Mouse (Mus musculus): ENCODE measurements around the gene Casz1.

Casz1 gene

DNA sequence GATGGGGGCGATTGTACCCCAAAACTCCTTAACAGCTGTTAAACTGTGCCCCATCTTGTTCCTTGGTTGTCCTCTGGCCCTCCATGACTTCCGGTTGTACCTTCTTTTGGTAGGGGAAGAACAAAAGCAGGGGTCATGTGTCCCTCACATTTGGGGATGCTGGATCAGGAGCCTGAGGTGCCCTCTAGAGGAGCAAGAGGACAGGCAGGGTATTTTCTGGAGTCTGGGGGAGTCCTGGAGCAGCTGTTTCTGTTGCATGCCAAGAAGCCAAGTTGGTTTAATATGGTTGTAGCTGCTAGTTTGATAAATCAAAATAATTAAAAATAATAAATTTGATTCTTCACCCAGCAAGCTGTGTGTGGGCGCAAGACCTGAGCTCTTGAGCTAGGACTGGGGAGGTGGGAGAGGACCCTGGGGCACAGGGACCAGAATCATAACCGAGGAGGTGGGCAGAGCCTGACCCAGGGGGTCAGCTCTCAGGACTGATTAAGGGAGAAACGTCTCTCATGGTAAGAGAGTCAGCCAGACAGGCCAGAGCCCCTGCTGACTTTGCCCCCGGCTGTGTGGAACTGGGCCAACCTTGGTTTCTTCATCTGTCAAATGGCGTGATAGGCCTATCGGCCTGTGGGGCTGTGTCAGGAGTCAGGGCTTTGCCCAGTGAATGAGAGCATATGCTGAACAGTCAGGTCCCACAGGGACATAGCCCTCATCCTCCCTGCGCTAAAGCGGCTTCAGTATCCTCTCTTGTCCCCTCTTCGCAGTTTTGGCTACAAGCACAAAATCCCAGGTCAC lies 74.2 kb downstream of the Casz1 start:
- no peak for DNase-seq (ENCODE audit: low read depth, low spot score)

DNA sequence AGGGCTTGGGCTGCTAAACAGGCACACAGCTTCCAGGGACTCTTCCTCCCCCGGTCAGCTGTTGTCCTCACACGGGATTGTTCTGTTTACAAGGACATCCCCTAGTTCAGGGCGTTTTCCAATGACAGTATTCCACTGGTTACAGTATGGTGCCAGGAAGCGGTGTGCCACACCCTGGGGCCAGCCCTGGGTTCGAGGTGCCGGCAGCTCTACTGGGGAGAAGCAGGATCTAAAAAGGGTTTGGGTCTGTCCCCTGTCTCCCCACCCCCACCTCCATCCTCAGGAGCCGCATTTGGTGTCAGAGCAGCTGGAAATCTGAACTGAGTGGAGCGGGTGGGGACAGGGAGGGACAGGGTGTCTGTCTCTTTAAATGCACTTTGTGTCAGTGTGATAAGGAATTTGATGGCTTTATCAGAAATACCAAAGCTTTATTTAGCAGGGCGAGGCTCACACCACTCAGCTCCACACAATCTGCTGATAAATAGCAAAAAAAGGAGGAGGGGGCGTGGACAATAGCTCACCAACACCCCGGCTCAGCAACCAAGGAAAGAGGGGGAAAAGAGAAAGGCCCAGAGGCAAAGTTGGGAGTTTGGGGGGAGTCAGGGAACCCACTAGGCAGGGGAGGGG lies 74.9 kb downstream of the Casz1 start:
- no peak for DNase-seq (ENCODE audit: low read depth, low spot score)

DNA sequence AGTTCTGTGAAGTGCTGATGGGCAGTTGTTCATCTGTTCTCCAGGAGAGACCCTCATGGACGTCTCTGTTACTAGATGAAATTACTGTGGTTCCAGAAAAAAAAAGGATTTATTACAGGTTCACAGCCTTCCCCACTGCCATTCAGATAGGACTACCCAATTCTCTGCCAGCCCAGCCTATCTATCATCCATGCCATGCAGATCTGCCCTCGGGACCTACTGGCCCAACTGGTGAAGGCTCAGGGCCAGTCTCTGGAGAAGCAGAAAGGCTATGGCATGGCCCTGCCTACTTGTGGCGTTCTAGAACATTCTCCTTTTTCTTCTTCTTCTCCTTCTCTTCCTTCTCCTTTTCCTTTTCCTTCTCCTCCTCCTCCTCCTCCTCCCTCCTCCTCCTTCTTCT lies 75.4 kb downstream of the Casz1 start:
- no peak for DNase-seq (ENCODE audit: low read depth, low spot score)

DNA sequence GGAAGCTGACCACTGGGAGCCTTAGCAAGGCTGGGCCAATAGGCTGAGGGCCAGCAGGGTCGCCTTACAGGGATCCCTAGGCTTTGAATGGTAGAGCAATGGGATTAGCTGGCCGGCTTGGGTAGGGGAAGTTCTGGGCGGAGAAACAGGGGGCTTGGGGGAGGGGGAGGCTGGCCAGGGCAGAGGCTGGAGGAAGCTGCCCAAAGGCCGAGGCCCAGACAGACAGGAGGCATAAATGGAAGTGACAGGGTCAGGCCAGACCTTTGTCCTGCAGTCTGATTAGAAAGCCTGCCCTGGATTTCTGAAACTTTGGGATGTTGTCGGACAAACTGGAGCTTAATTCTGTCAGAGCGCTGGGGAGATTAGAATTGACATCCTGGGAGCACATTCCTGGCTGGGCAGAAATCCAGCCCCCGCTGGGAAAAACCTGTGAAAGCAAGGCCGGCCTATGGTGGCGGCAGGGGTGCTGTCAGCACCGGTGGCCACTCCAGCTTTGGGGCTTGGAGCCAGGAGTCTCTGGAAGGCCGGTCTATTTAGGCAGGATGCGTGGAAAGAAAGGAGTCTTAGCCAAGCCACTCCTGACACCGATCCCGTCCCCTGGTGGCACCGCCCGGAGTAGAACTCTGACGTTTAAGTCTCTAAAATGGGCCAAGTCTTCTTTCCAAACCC lies 76.9 kb downstream of the Casz1 start:
- DNase-seq (ENCODE audit: low read depth, low spot score): no peak

DNA sequence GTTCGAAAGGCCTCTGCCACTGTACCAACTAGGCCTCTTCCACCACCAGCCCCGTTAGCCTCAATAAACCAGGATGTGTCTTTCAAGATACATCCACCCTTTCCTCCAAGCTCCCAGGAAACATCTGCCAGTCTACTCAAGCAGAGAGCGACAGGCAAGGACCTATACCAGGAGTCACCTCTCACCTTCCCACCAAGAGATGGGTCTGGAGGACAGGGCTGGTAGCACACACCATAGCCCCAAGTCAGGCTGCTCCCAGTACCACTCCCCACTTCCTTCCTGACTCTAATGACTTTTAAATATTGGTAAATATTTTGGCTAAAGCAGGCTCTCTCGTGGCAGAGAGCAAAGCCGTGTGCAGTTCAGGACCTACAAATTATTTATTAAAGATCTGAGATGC lies 77.6 kb downstream of the Casz1 start:
- no peak for DNase-seq (ENCODE audit: low read depth, low spot score)

DNA sequence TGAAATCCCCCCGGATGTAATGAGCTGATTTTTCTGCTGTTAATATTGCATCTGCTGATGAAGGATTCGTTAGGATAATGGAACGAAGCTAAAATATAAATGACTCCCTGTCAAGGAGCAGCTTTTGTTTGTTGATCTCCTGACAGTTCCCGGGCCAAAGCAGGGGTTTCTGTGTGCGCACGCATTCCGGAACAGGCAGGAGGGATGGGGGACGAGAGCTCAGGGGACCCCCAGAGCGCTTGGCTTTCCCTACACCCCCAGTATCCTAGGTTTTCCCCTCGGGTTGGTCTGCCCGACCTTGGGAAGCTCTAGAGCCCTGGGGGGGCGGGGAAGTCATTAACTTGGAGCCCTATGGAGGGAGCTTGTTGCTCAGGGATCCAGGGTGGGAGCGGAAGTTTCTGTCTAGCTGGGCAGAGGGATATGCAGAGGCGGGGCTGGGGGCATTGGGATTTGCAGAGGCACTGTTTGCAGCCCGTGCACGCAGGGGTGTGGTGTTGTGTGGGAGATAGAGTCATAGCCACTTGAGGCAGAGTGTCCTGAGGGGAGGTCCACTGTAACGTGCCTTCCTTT lies 78.2 kb downstream of the Casz1 start:
- DNase-seq (ENCODE audit: low read depth, low spot score): no peak

DNA sequence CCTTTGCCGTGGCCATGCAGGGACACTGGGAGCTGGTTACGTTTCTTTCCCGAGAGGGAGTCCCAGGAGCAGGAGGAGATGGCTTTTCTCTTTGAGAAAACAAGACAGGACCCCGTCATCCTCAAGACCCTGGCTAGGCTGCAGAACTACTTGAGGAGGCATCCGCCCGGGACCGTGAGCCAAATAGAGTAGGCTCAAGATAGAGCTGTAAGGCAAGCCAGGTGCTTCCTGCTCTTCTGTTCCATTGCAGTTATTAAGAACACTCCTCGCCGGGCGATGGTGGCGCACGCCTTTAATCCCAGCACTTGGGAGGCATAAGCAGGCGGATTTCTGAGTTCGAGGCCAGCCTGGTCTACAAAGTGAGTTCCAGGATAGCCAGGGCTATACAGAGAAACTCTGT lies 80.4 kb downstream of the Casz1 start:
- DNase-seq (ENCODE audit: low read depth, low spot score): no peak

DNA sequence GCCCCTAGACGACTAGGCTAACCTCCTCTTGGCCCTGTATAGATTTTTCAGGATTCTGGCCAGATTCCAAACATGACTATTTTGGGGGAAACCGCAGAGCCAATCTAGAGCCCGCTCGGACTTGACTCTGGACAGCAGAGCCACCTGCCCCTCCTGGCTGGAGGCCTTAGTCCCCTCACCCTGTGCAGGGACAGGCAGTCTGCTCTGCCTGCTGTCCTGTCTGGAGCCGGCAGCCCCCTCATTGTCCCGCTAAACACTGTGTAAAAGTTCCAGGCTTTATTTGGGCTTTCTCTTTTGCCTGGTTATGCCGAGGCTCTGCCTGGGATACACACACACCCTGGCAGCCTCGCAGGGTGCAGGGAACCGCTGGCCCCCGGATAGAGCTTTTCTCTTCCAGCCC lies 81.2 kb downstream of the Casz1 start:
- DNase-seq (ENCODE audit: low read depth, low spot score): peak; percentile 35

DNA sequence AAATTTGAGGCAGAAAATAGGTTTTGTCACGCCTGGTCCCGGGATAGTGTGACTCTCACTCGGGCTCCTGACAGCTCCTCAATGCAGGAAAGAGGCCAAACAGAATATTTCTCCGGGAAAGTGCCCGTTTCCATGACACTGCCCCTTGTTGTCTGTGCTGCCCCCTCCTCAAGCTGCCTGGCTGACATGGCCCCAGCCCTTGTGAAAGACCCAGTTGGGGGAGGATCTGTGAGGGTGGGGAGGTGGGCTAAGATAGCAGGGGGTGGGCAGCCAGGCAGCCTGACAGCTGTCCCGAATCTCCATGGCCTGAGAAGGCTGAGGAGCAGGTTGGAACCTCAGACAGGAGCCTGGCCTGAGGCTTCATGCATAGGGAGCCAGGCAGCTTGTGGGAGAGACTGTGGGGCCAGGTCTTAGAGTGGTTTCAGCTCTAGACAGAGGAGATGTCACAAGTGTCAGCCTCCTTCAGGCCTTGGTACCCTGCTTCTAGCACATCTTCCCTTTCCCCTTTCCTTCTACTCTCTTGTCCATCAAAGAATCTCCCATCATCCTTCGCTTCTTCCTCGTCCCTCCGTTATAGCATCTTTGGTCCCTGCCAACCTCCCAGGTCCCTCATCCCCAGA lies 81.8 kb downstream of the Casz1 start:
- DNase-seq (ENCODE audit: low read depth, low spot score): no peak

DNA sequence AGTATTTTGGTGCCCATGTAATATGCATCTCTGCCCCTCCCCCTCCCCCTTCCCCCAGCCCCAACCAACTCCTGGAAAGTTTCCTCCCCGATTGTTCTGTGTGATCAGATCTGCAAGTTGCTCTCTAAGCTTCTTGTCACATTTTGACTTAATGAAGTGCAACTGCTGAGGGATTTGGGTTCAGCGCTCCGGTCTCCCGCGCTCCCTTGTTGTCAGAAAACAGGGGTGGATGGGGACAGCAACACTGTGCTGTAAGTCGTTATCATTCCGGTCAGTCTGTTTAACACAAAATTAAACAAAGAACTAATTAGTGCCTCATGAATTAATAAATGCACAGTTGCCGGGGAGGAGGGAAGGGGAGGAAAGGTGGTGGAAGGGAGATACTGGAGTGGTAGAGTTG lies 84.0 kb downstream of the Casz1 start:
- no peak for DNase-seq (ENCODE audit: low read depth, low spot score)

DNA sequence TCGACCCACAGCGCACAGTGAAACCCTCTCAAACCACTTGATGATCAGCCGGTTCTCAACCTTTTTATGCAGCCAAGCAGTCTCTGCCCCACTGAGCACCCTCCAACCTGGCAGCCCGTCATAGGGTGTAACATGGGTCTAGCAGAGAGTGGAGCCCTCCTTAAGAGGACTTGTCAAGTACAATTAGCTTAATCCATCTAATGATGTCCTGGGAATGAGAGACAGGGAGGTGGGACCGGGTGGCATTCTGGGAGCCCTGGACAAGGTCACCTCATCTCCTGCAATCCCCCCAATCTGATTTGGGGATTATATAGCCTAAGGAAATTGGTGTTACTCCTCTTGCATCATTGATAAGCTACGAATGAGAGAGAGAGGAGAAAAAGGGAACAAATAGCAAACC lies 84.8 kb downstream of the Casz1 start:
- DNase-seq (ENCODE audit: low read depth, low spot score): no peak

DNA sequence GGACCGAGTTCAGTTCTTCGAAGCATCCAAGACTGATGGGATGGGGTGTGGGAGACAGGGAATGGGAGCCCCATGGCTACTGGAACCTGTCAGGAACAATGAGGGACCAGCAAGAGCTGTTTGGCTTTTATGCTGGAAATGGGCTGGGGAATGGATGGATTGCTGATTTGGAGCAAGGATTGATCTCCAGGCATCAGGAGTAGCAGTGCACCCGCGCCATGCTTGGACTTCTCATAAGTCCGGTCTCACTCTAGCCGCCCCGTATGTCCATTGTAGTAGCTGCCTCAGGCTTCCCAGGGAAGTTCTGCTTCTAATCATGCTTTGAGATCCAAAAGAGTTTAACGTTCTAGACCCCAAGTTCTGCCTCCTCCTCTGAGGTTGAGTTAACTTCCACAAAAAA lies 86.2 kb downstream of the Casz1 start:
- DNase-seq (ENCODE audit: low read depth, low spot score): no peak

DNA sequence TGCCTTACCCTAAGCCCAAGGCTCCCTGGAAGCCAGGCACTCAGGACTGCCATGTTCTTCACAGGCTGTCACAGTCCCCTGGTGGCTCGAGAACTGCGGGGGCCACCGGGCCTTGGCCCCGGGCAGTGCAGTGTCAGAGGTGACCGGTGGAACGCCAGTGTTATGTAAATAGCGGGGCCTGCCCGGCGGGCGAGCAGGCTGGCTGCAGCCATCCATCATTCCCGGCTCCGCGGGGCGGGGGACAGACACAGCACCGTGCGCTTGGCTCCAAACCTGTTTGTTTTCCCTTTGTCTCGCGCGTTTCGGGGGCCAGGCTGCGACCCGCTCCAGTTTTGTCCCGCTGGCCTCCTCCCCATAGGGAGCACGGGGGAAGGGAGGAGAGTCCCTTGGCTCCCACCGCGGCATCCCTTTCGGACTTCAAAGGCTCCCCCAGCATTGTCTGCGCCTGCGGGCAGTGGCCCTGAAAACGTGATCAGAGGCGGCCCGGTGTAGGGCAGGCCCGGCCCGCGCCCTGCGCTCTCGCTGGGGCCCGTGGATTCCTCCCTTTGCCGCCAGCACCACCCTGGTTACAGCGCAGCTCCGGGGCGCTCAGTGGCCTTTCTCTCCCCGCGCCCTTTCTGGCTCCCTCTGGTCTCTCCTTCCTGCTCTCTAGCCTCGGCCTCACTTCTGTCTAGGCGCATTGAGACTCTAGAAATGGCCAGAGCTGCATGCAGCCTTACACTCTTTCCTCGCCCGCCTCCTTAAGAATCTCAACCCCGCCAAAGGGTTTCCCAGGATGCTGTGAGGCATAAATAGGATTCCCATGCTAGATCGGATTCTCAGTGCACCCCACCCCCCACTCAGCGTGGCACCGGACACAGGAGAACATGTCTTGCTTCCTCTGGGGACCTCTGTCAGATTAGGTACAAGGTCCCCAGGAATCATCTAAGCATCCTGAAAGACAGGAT lies 86.9 kb downstream of the Casz1 start:
- DNase-seq (ENCODE audit: low read depth, low spot score): no peak

DNA sequence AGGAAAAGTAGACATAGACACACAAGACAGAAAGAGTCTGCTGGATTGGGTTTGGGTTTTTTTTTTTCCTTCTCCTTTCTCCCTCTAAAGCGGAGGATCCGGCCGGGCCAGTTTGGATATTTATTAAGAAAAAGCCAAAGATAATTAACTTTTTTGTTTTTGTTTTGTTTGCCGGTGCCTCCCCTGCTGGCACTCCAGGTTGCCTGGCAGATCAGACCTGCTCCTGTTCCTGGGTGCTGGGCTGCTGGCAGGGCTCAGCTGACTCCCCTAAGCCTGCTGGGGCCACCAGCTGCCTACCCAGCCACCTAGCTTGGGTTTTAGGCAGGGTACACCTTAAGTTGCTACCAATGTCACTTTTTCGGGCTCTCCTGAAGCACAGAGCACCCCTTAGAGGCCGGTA lies 91.9 kb downstream of the Casz1 start:
- no peak for DNase-seq (ENCODE audit: low read depth, low spot score)

DNA sequence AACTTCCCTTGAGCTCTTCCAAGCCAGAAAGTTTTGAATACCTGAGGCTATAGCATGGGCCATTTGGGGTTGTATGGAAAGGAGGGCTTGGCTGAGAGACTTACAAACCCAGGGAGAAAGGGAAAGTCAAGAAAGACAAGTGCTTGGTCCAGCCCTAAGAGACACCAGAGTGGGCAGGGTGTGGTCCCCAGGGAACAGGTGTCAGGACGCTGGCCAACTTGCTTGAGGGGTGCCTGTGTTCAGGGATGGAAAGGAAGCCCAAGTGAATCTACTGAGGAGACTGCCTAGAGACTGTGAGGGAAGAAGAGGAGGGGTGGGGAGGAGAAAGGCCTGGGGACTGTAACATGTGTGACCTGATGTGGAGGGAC lies 95.7 kb downstream of the Casz1 start:
- no peak for DNase-seq (ENCODE audit: low read depth, low spot score)

DNA sequence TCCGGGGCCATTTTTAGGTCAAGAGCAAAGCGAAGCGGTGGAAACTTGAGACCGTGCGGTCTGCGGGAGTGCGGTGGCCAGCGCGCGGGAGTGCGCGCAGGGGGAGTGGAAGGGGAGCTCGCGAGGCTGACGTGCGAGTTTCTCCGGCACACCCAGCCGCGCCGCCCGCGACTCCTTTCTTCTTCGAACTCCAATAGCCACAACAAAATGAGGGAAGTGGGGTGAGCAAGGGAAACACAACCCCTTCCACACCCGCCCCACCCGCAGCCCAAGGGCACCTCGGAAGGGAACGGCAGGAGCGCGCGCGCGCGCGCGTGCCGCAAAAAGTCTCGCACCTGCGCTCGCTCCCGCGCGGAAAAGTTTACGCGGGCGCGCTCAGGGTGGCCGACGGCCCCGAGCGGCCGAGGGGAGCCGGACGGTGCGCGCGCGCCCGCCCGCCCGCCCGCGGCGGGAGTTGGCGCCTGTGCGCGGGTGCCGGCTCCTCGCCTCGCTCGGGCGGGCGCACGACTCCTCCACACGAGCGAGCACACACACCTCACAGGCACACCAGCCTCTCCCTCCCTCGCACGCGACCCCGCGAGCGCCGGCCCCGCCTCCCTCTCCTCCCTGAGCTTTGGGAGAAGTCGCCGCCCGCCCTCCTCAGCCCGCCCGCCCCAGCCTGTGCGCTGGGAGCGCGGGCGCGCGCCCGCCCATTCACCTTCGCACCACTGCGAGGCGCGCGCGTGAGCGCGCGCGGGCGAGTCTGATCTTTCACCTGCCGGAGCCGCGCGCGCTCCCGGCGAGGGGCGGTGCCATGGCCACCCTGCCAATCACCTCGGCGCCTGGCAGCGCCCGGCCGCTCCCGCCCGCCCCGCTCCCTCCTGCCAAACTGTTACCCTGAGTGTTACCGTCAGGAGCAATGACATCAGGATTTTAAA lies 96.3 kb downstream of the Casz1 start:
- DNase-seq (ENCODE audit: low read depth, low spot score): no peak

DNA sequence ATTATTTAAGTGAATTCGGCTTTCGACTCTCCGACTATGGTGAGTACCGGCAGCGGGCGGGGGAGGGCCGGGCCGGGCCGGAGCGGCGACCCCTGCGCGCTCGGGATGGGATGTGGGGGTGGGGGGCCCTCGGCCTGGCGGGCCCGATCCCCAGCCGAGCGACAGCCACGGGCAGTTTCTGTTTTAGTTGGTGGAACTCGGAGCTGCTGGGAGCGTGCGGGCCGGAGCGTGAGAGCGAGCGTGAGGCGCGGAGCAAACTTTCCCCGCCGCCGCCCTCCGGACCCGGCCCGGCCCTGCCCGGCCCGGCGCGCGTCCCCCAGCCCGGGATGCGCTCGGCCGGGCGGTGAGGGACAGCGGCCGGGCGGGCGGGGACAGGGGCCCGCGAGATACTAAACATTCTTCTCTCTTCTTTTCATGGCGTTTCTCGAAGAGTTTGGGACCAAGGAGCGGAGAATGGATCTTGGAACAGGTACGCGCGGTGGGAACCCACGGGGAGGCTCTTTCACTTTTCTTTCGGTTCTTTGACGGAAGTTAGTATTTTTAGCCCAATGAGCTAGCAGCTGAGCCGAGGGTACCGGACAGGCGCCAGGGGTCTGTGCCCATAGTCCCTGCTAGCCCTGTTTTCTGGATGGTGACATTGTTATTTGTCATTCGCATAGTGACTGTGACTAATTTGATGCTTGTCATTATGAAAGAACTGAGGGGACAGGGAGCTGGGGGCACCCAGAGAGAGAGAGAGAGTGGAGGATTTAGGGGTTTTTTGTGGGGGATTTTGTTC lies 97.2 kb downstream of the Casz1 start:
- no peak for DNase-seq (ENCODE audit: low read depth, low spot score)

DNA sequence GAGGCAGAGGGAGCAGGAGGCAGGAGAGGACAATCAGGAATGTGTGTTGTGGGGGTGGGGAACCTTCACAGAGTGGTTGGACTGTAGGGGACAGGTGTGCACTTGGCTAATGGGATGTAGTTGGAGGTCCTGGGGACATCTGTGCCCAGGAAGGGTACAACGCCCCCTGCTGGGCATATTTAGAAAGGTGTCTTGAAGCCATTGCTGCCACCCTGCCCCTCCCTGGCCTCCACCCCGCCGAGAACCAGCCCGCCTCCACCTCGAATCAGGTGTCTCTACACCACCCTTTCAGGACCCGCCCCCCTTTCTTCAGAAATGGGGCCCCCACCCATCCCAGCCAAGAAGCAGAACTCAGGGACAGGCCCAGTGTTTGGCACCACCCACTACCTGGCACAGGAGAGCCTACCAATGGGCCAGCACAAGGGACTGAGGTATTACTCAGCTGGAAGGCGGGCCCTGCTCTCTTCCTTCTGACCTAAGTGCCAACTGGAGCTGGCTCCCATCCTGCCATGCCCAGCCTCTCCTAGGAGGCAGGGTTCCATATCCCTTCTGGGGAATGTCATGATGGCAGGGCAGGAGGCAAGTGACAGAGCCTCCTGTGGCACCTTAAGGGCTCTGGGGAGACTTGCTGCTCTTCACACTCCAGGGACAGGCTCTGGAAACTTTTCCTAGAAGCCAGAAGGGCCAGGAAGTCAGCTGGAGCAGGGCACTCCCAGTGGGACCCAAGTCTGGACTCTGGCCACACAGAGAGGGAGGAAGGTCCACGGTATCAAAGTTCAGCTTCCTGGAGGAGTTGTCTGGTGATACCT lies 98.9 kb downstream of the Casz1 start:
- DNase-seq (ENCODE audit: low read depth, low spot score): no peak
